Mouse (Mus musculus): ENCODE results near the gene Sgf29. TPM values are rescaled to one million over a fixed set of nuclear protein-coding genes. Genes with fewer than 3 reads are reported as not detected.

Gene Sgf29
- total RNA-seq, 1 experiment, result 55.3 TPM

DNA sequence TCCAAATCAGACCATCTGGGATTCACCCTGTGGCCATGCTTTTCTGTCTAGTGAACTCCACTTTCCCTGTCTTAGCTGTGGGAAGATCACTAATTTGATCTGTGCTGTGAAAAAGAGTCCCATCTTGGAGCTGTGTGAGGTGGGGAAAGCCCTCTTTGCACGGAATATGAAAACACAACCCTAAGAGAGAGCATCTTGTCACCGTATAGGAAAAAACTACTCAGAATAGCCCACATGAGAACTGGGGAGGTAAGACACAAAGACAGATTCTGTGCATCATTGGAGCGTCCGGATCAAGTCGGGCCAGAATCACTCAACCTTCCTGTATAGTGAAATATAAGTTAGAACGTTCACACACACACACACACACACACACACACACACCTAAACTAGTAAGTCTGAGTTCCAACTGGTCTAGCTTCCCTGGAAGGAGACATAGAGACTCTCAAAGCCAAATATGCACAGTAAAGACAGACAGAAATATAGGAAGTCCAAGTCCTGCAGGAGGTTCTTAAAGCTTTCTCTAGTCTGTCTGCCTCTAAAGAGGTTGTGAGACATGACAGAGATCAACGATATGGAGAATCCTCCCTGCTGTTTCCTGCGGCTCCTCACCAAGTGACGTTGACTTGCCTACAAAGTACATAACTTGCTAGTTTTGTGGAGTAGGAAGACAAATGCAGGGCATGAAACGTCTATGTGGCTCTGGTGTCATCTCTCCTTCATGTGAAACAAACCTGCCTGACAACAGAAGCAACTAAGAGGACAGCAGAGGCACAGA, 59.3 kb downstream of the Sgf29 start:
- no peaks in the 10 kb centered on the region for H3K9me3 ChIP-seq (ENCODE audit: control insufficient read depth, insufficient read depth, low read depth, low read length)
- no peak overlapping the region for H3K4me3 ChIP-seq (ENCODE audit: insufficient read depth in 1 of 2, low read depth in 1 of 2, low read length in 2 of 2, poor library complexity in 1 of 2, severe bottlenecking in 1 of 2)
- no peak overlapping the region for H3K9ac ChIP-seq (ENCODE audit: insufficient read depth, low read depth, low read length, poor library complexity, severe bottlenecking)
- H3K27ac ChIP-seq (ENCODE audit: insufficient read depth, low read depth, low read length, poor library complexity, severe bottlenecking), result no peak overlapping the region
- no peaks in the 10 kb centered on the region for H3K36me3 ChIP-seq (ENCODE audit: control insufficient read depth, insufficient read depth, low read length, poor library complexity, severe bottlenecking)
- in situ Hi-C loops (cut with MboI; ENCODE audit: low sequenced_read_pairs in 2 of 2, unreplicated experiment in 2 of 2), result no loop called here
- DNase-seq (ENCODE audit: low read depth, low spot score), result no peak
- TF ChIP-seq CHD2 (IDR thresholded peaks at IDR 0.05; ENCODE audit: low read depth, low read length) (no peak), MAFK (IDR thresholded peaks at IDR 0.05; ENCODE audit: insufficient read depth, low read depth, low read length) (no peak), ZC3H11A (IDR thresholded peaks at IDR 0.05; ENCODE audit: borderline replicate concordance, low read depth, low read length) (no peak), HCFC1 (IDR thresholded peaks at IDR 0.05; ENCODE audit: borderline replicate concordance, insufficient read depth, low read length) (no peak), ZNF384 (IDR thresholded peaks at IDR 0.05; ENCODE audit: low read depth, low read length) (no peak)
- peaks cover 0 to 3% of the 10 kb centered on the region in 2 experiments; a peak in 1 of 4 replicates for H3K4me1 ChIP-seq (ENCODE audit: control insufficient read depth in 2 of 2, insufficient read depth in 2 of 2, low read length in 2 of 2, poor library complexity in 1 of 2)

GRCm38 (mm10) chr7:126710266-126710665, 61.2 kb downstream of the Sgf29 start:
- DNase-seq (ENCODE audit: low read depth, low spot score), result no peak
- H3K4me1 ChIP-seq (ENCODE audit: control insufficient read depth in 2 of 2, insufficient read depth in 2 of 2, low read length in 2 of 2, poor library complexity in 1 of 2), result no peaks in the 10 kb centered on the region
- H3K27ac ChIP-seq (ENCODE audit: insufficient read depth, low read depth, low read length, poor library complexity, severe bottlenecking), result no peak overlapping the region
- H3K36me3 ChIP-seq (ENCODE audit: control insufficient read depth, insufficient read depth, low read length, poor library complexity, severe bottlenecking), result no peaks in the 10 kb centered on the region
- no peak overlapping the region for H3K9ac ChIP-seq (ENCODE audit: insufficient read depth, low read depth, low read length, poor library complexity, severe bottlenecking)
- TF ChIP-seq ZNF384 (IDR thresholded peaks at IDR 0.05; ENCODE audit: low read depth, low read length) (no peak), ZC3H11A (IDR thresholded peaks at IDR 0.05; ENCODE audit: borderline replicate concordance, low read depth, low read length) (no peak), CHD2 (IDR thresholded peaks at IDR 0.05; ENCODE audit: low read depth, low read length) (no peak), HCFC1 (IDR thresholded peaks at IDR 0.05; ENCODE audit: borderline replicate concordance, insufficient read depth, low read length) (no peak), MAFK (IDR thresholded peaks at IDR 0.05; ENCODE audit: insufficient read depth, low read depth, low read length) (no peak)
- in situ Hi-C loops (cut with MboI; ENCODE audit: low sequenced_read_pairs in 2 of 2, unreplicated experiment in 2 of 2), result no loop called here
- H3K4me3 ChIP-seq (ENCODE audit: insufficient read depth in 1 of 2, low read depth in 1 of 2, low read length in 2 of 2, poor library complexity in 1 of 2, severe bottlenecking in 1 of 2), result no peak overlapping the region
- no peaks in the 10 kb centered on the region for H3K9me3 ChIP-seq (ENCODE audit: control insufficient read depth, insufficient read depth, low read depth, low read length)

GRCm38 (mm10) chr7:126711910-126712309, 62.8 kb downstream of the Sgf29 start:
- no peaks in the 10 kb centered on the region for H3K9me3 ChIP-seq (ENCODE audit: control insufficient read depth, insufficient read depth, low read depth, low read length)
- H3K9ac ChIP-seq (ENCODE audit: insufficient read depth, low read depth, low read length, poor library complexity, severe bottlenecking), result no peak overlapping the region
- H3K27ac ChIP-seq (ENCODE audit: insufficient read depth, low read depth, low read length, poor library complexity, severe bottlenecking), result no peak overlapping the region
- TF ChIP-seq MAFK (IDR thresholded peaks at IDR 0.05; ENCODE audit: insufficient read depth, low read depth, low read length) (no peak), ZC3H11A (IDR thresholded peaks at IDR 0.05; ENCODE audit: borderline replicate concordance, low read depth, low read length) (no peak), HCFC1 (IDR thresholded peaks at IDR 0.05; ENCODE audit: borderline replicate concordance, insufficient read depth, low read length) (no peak), CHD2 (IDR thresholded peaks at IDR 0.05; ENCODE audit: low read depth, low read length) (no peak), ZNF384 (IDR thresholded peaks at IDR 0.05; ENCODE audit: low read depth, low read length) (no peak)
- in situ Hi-C loops (cut with MboI; ENCODE audit: low sequenced_read_pairs in 2 of 2, unreplicated experiment in 2 of 2), result no loop called here
- no peak overlapping the region for H3K4me3 ChIP-seq (ENCODE audit: insufficient read depth in 1 of 2, low read depth in 1 of 2, low read length in 2 of 2, poor library complexity in 1 of 2, severe bottlenecking in 1 of 2)
- H3K36me3 ChIP-seq (ENCODE audit: control insufficient read depth, insufficient read depth, low read length, poor library complexity, severe bottlenecking), result no peaks in the 10 kb centered on the region
- no peaks in the 10 kb centered on the region for H3K4me1 ChIP-seq (ENCODE audit: control insufficient read depth in 2 of 2, insufficient read depth in 2 of 2, low read length in 2 of 2, poor library complexity in 1 of 2)
- DNase-seq (ENCODE audit: low read depth, low spot score), result no peak

- H3K27ac ChIP-seq (ENCODE audit: insufficient read depth, low read depth, low read length, poor library complexity, severe bottlenecking), result no peak overlapping the region
- no peak overlapping the region for H3K9ac ChIP-seq (ENCODE audit: insufficient read depth, low read depth, low read length, poor library complexity, severe bottlenecking)
- in situ Hi-C loops (cut with MboI; ENCODE audit: low sequenced_read_pairs in 2 of 2, unreplicated experiment in 2 of 2), result no loop called here
- no peaks in the 10 kb centered on the region for H3K36me3 ChIP-seq (ENCODE audit: control insufficient read depth, insufficient read depth, low read length, poor library complexity, severe bottlenecking)
- no peak for DNase-seq (ENCODE audit: low read depth, low spot score)
- TF ChIP-seq ZC3H11A (IDR thresholded peaks at IDR 0.05; ENCODE audit: borderline replicate concordance, low read depth, low read length) (no peak), ZNF384 (IDR thresholded peaks at IDR 0.05; ENCODE audit: low read depth, low read length) (peak; percentile 69; the same call in 1 of the 2 replicates)
- H3K4me3 ChIP-seq (ENCODE audit: insufficient read depth in 1 of 2, low read depth in 1 of 2, low read length in 2 of 2, poor library complexity in 1 of 2, severe bottlenecking in 1 of 2), result no peak overlapping the region
- no peaks in the 10 kb centered on the region for H3K4me1 ChIP-seq (ENCODE audit: control insufficient read depth in 2 of 2, insufficient read depth in 2 of 2, low read length in 2 of 2, poor library complexity in 1 of 2)
- no peaks in the 10 kb centered on the region for H3K9me3 ChIP-seq (ENCODE audit: control insufficient read depth, insufficient read depth, low read depth, low read length)
Measured at GRCm38 (mm10) chr7:126715679-126716078, 66.6 kb downstream of the Sgf29 start.

All from ES-E14 (cell line).